Comparison of ENCODE assay signal across 11 mouse cellular contexts in the genomic region with DNA sequence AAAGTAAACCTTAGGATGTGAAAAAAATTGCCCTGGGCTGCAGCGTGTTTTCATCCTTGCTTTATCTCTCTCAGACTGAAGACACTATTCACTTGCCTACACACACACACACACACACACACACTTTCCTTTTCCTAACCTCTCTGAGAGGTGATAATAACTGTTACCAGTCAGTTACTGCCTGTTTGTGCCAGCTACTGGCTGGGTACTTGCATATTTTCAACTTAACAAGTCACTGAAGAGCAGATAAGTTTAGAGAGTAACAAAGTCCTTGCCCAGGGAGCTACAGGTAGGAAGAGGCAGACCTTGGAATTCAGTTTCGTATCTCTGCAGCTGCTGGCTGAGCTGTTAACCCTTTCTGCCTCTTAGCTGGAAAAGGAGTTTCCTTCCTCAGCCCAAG. TPM values are rescaled to one million over a fixed set of nuclear protein-coding genes. Genes with fewer than 3 reads are reported as not detected.
DNase-seq lines count a peak whose midpoint lies in the region; ATAC-seq and TF ChIP-seq lines count a peak whose summit lies in the region.
"Had no signal": no experiment of that assay in that cellular context is flagged by ENCODE, and none has a peak within 500 bp of the region (broad histone marks: within the 10 kb centered on the region; RNA-seq: fewer than 3 reads in every experiment).

No protein-coding gene starts in this region.

- H3K4me1 ChIP-seq in kidney, embryonic 15.5 days, result peaks cover 39% of the 10 kb centered on the region
- H3K4me1 ChIP-seq in MEL (ENCODE audit: control insufficient read depth in 1 of 2, insufficient read depth in 2 of 2, low read length in 2 of 2), result peaks cover 14 to 26% of the 10 kb centered on the region in 2 experiments
- H3K4me1 ChIP-seq in heart, embryonic 14.5 days (ENCODE audit: control insufficient read depth in 2 of 2, insufficient read depth in 2 of 2, low read length in 2 of 2), result peaks cover 20 to 52% of the 10 kb centered on the region in 2 experiments
- peaks cover 39% of the 10 kb centered on the region for H3K4me1 ChIP-seq in midbrain, embryonic 15.5 days

- H3K27me3 ChIP-seq in kidney, embryonic 15.5 days, result no peaks in the 10 kb centered on the region
- no peaks in the 10 kb centered on the region for H3K27me3 ChIP-seq in MEL (ENCODE audit: control insufficient read depth in 1 of 2, insufficient read depth in 2 of 2, low read length in 2 of 2)
- no peaks in the 10 kb centered on the region for H3K27me3 ChIP-seq in heart, embryonic 14.5 days (ENCODE audit: control insufficient read depth, insufficient read depth, low read length)
- H3K27me3 ChIP-seq in midbrain, embryonic 15.5 days (replicated peaks), result no peaks in the 10 kb centered on the region

- peak in 1 of 2 experiments; percentile 70; a peak in 2 of 4 replicates for TF ChIP-seq EP300 in MEL (IDR thresholded peaks at IDR 0.05; ENCODE audit: low read depth in 1 of 2, low read length in 2 of 2)

- no peak for DNase-seq in kidney, adult 8-10 months
- DNase-seq in MEL (ENCODE audit: low read depth, low spot score), result peak; percentile 46
- no peak for DNase-seq in frontal cortex, postnatal 25 days (ENCODE audit: low spot score in 2 of 2)
- no peak for DNase-seq in ovary, postnatal 14 days (ENCODE audit: low spot score)
- DNase-seq: kidney, adult 11 months; right cerebral cortex, postnatal 25 days; thymus, postnatal 25 days had no signal

- 33% methylated on average over 2 of the region's 2 CpGs for WGBS in kidney, embryonic 15.5 days
- 2% methylated on average over 2 of the region's 2 CpGs for WGBS in heart, embryonic 14.5 days
- WGBS in midbrain, embryonic 15.5 days, result 30% methylated on average over 2 of the region's 2 CpGs

- 0 out of 2 replicates have a peak overlapping the region, but pooled peaks have one; percentile 3 for H3K4me2 ChIP-seq in kidney, embryonic 15.5 days
- peak overlapping the region; percentile 78 for H3K4me2 ChIP-seq in heart, embryonic 14.5 days (ENCODE audit: low read length)
- peak overlapping the region; percentile 83; the same call in 1 of the 2 replicates for H3K4me2 ChIP-seq in midbrain, embryonic 15.5 days

- no peaks in the 10 kb centered on the region for H3K9me3 ChIP-seq in kidney, embryonic 15.5 days (replicated peaks)
- no peaks in the 10 kb centered on the region for H3K9me3 ChIP-seq in MEL (replicated peaks; ENCODE audit: insufficient read depth, low read length)
- no peaks in the 10 kb centered on the region for H3K9me3 ChIP-seq in heart, embryonic 14.5 days (ENCODE audit: control insufficient read depth, low read length)
- H3K9me3 ChIP-seq in midbrain, embryonic 15.5 days, result no peaks in the 10 kb centered on the region

- TF ChIP-seq RAD21 in MEL (IDR thresholded peaks at IDR 0.05; ENCODE audit: low read depth, low read length), result no peak

- H3K36me3 ChIP-seq in kidney, embryonic 15.5 days, result no peaks in the 10 kb centered on the region
- H3K36me3 ChIP-seq in MEL (ENCODE audit: control insufficient read depth in 1 of 2, insufficient read depth in 2 of 2, low read length in 2 of 2), result peaks cover 0 to 24% of the 10 kb centered on the region in 2 experiments; a peak in 2 of 4 replicates
- H3K36me3 ChIP-seq in heart, embryonic 14.5 days (ENCODE audit: control insufficient read depth, insufficient read depth, low read length), result no peaks in the 10 kb centered on the region
- no peaks in the 10 kb centered on the region for H3K36me3 ChIP-seq in midbrain, embryonic 15.5 days (replicated peaks)

- H3K4me3 ChIP-seq in kidney, embryonic 15.5 days (replicated peaks), result no peak overlapping the region
- H3K4me3 ChIP-seq in MEL (ENCODE audit: control insufficient read depth in 1 of 2, insufficient read depth in 1 of 2, low read depth in 2 of 2, low read length in 2 of 2), result no peak overlapping the region
- peak overlapping the region; percentile 15 to 92 for H3K4me3 ChIP-seq in heart, embryonic 14.5 days (ENCODE audit: control insufficient read depth in 1 of 2, insufficient read depth in 1 of 2, low read depth in 1 of 2, low read length in 2 of 2)
- no peak overlapping the region for H3K4me3 ChIP-seq in midbrain, embryonic 15.5 days

- no peak overlapping the region for H3K9ac ChIP-seq in kidney, embryonic 15.5 days
- no peak overlapping the region for H3K9ac ChIP-seq in MEL (ENCODE audit: control insufficient read depth, low read depth, low read length, poor library complexity, severe bottlenecking)
- peak overlapping the region; percentile 98 for H3K9ac ChIP-seq in heart, embryonic 14.5 days (ENCODE audit: low read length)
- no peak overlapping the region for H3K9ac ChIP-seq in midbrain, embryonic 15.5 days

- H3K27ac ChIP-seq in kidney, embryonic 15.5 days, result no peak overlapping the region
- no peak overlapping the region for H3K27ac ChIP-seq in MEL (ENCODE audit: control insufficient read depth, low read depth, low read length)
- peak overlapping the region; percentile 68 to 81 for H3K27ac ChIP-seq in heart, embryonic 14.5 days (replicated peaks in 1 of 2; ENCODE audit: control insufficient read depth in 1 of 2, insufficient read depth in 1 of 2, low read depth in 2 of 2, low read length in 2 of 2)
- H3K27ac ChIP-seq in midbrain, embryonic 15.5 days, result no peak overlapping the region

- no peak for TF ChIP-seq CTCF in MEL (IDR thresholded peaks at IDR 0.05 in 2 of 3, conservative IDR thresholded peaks at IDR 0.05 in 1 of 3; ENCODE audit: control insufficient read depth in 1 of 3, insufficient read depth in 1 of 3, low read depth in 2 of 3, low read length in 3 of 3, poor library complexity in 1 of 3, severe bottlenecking in 1 of 3)

- TF ChIP-seq POLR2A in MEL (IDR thresholded peaks at IDR 0.05; ENCODE audit: control insufficient read depth in 1 of 2, insufficient read depth in 1 of 2, low read depth in 1 of 2, low read length in 2 of 2, poor library complexity in 1 of 2), result no peak

- no peak for ATAC-seq in kidney, embryonic 15.5 days (replicated peaks; ENCODE audit: low FRiP score)
- no peak for ATAC-seq in heart, embryonic 14.5 days (ENCODE audit: insufficient number of reproducible peaks, insufficient read depth, low FRiP score, low read depth)
- no peak for ATAC-seq in midbrain, embryonic 15.5 days (replicated peaks)
- ATAC-seq: forebrain, embryonic 16.5 days had no signal

- peaks cover 5% of the 10 kb centered on the region for H3K79me2 ChIP-seq in MEL (ENCODE audit: control insufficient read depth, insufficient read depth, low read length, poor library complexity)

TF ChIP-seq in MEL, 35 proteins besides CTCF, POLR2A, EP300 and RAD21:
- no peak for TF ChIP-seq TAL1 (IDR thresholded peaks at IDR 0.05; ENCODE audit: low read length)
- no peak for TF ChIP-seq MAX (IDR thresholded peaks at IDR 0.05; ENCODE audit: low read length)
- peak; percentile 31; the same call in 1 of the 2 replicates for TF ChIP-seq SIN3A (IDR thresholded peaks at IDR 0.05; ENCODE audit: low read length)
- TF ChIP-seq GABPA (IDR thresholded peaks at IDR 0.05; ENCODE audit: low read depth, low read length), result no peak
- peak; percentile 73 for TF ChIP-seq MYB (IDR thresholded peaks at IDR 0.05; ENCODE audit: low read depth, low read length)
- TF ChIP-seq POLR2AphosphoS5 (IDR thresholded peaks at IDR 0.05; ENCODE audit: borderline replicate concordance, low read depth, low read length), result no peak
- TF ChIP-seq ZNF384 (IDR thresholded peaks at IDR 0.05; ENCODE audit: low read depth, low read length), result peak; percentile 45
- TF ChIP-seq ETS1 (IDR thresholded peaks at IDR 0.05; ENCODE audit: low read depth, low read length), result peak; percentile 57; the same call in 1 of the 2 replicates
- TF ChIP-seq TCF12 (IDR thresholded peaks at IDR 0.05; ENCODE audit: low read depth, low read length), result 0 out of 2 replicates have a peak, but pooled peaks have one; percentile 12

RNA-seq across cellular contexts. Expression of gene Mmd, which starts 2.7 kb away (rescaled TPM):
- polyA plus RNA-seq in kidney, embryonic 15.5 days (2015; fragmentation: Nextera tagmentation; extraction: Ambion mirVana), result 36.6 and 38.0 TPM in 2 replicates
- total RNA-seq in MEL (2012; rRNA removed), result 7.1 and 7.4 TPM in 2 replicates
- 10 to 100 TPM in 1 of 2 experiments, not detected in 1; 15.5 TPM for polyA plus RNA-seq in MEL (2012; ENCODE audit: insufficient read depth in 1 of 2, insufficient read length in 2 of 2, low read depth in 1 of 2, low replicate concordance in 2 of 2, missing spikeins in 1 of 2)
- 68.8 and 71.9 TPM in 2 replicates for polyA plus RNA-seq in heart, embryonic 14.5 days (2014; fragmentation: Nextera tagmentation; extraction: Ambion mirVana)
- polyA plus RNA-seq in midbrain, embryonic 15.5 days (2015; fragmentation: Nextera tagmentation; extraction: Ambion mirVana), result 120 and 125 TPM in 2 replicates

Comparison
In these comparisons a context has a peak if more than half of its experiments do, and no peak if none do; other contexts are left out.
1. H3K27ac ChIP-seq: peak in heart, embryonic 14.5 days (2 of 2); none in kidney, embryonic 15.5 days (single experiment), MEL (single experiment) and midbrain, embryonic 15.5 days (single experiment).
2. H3K4me2 ChIP-seq: peak in every context shown above with its lines; median percentile 83 in midbrain, embryonic 15.5 days; 78 in heart, embryonic 14.5 days; 3 in kidney, embryonic 15.5 days.
3. H3K4me3 ChIP-seq: peak in heart, embryonic 14.5 days (2 of 2); none in kidney, embryonic 15.5 days (single experiment), MEL (0 of 2) and midbrain, embryonic 15.5 days (single experiment).